Mouse (Mus musculus): ENCODE results near the gene A830031A19Rik. TPM values are rescaled to one million over a fixed set of nuclear protein-coding genes. Genes with fewer than 3 reads are reported as not detected.

The A830031A19Rik gene
- polyA plus RNA-seq, 1 experiment from 2014 or later: not detected

GRCm38 (mm10) chr11:24103128-24103742 is 28.4 kb upstream of the A830031A19Rik start:
- no peak overlapping the region for H3K4me3 ChIP-seq
- 0 out of 2 replicates have a peak, but pooled peaks cover 3% of the 10 kb centered on the region for H3K36me3 ChIP-seq
- peaks cover 78% of the 10 kb centered on the region for H3K4me1 ChIP-seq (replicated peaks)
- H3K9ac ChIP-seq: no peak overlapping the region
- H3K9me3 ChIP-seq: no peaks in the 10 kb centered on the region
- WGBS: 73% methylated on average over 6 of the region's 6 CpGs
- no peak for ATAC-seq (ENCODE audit: low read depth)
- peak overlapping the region; percentile 7; the same call in 1 of the 2 replicates for H3K4me2 ChIP-seq
- H3K27me3 ChIP-seq: no peaks in the 10 kb centered on the region
- H3K27ac ChIP-seq (replicated peaks): no peak overlapping the region

- Histone ChIP-seq H3K4me2 (no peak overlapping the region), H3K36me3 (0 out of 2 replicates have a peak, but pooled peaks cover 3% of the 10 kb centered on the region), H3K4me3 (no peak overlapping the region), H3K27ac (replicated peaks) (no peak overlapping the region), H3K27me3 (no peaks in the 10 kb centered on the region), H3K4me1 (replicated peaks) (peaks cover 78% of the 10 kb centered on the region), H3K9me3 (no peaks in the 10 kb centered on the region), H3K9ac (no peak overlapping the region)
- no peak for ATAC-seq (ENCODE audit: low read depth)
- 68% methylated on average over 2 of the region's 2 CpGs for WGBS
These were observed 27.5 kb upstream of the A830031A19Rik start for GRCm38 (mm10) chr11:24102372-24102771.

GRCm38 (mm10) chr11:24101625-24102024 is 26.8 kb upstream of the A830031A19Rik start:
- 88% methylated on average over 3 of the region's 3 CpGs for WGBS
- 0 out of 2 replicates have a peak, but pooled peaks cover 3% of the 10 kb centered on the region for H3K36me3 ChIP-seq
- H3K9ac ChIP-seq: no peak overlapping the region
- no peak overlapping the region for H3K4me3 ChIP-seq
- ATAC-seq (ENCODE audit: low read depth): no peak
- H3K4me2 ChIP-seq: no peak overlapping the region
- no peaks in the 10 kb centered on the region for H3K27me3 ChIP-seq
- no peak overlapping the region for H3K27ac ChIP-seq (replicated peaks)
- H3K4me1 ChIP-seq (replicated peaks): peaks cover 83% of the 10 kb centered on the region
- no peaks in the 10 kb centered on the region for H3K9me3 ChIP-seq

GRCm38 (mm10) chr11:24100449-24101070 is 25.7 kb upstream of the A830031A19Rik start:
- Histone ChIP-seq H3K9ac (0 out of 2 replicates have a peak overlapping the region, but pooled peaks have one; percentile 26), H3K27me3 (no peaks in the 10 kb centered on the region), H3K4me2 (peak overlapping the region; percentile 48), H3K36me3 (0 out of 2 replicates have a peak, but pooled peaks cover 3% of the 10 kb centered on the region), H3K4me3 (no peak overlapping the region), H3K27ac (replicated peaks) (peak overlapping the region; percentile 79), H3K4me1 (replicated peaks) (peaks cover 90% of the 10 kb centered on the region), H3K9me3 (no peaks in the 10 kb centered on the region)
- peak; percentile 38; the same call in 1 of the 2 replicates for ATAC-seq (ENCODE audit: low read depth)
- 50% methylated on average over 4 of the region's 4 CpGs for WGBS

- 3% methylated on average over 7 of the region's 7 CpGs for WGBS
These were observed 25.0 kb upstream of the A830031A19Rik start for GRCm38 (mm10) chr11:24099886-24100293.

GRCm38 (mm10) chr11:24099215-24099614 is 24.4 kb upstream of the A830031A19Rik start:
- ATAC-seq (ENCODE audit: low read depth): no peak
- Histone ChIP-seq H3K36me3 (0 out of 2 replicates have a peak, but pooled peaks cover 3% of the 10 kb centered on the region), H3K27me3 (no peaks in the 10 kb centered on the region), H3K4me3 (no peak overlapping the region; the same call in 1 of the 2 replicates), H3K9ac (peak overlapping the region; percentile 43; the same call in 1 of the 2 replicates), H3K9me3 (no peaks in the 10 kb centered on the region), H3K4me2 (peak overlapping the region; percentile 48), H3K4me1 (replicated peaks) (peaks cover 97% of the 10 kb centered on the region), H3K27ac (replicated peaks) (peak overlapping the region; percentile 42; the same call in 1 of the 2 replicates)
- 68% methylated on average over 10 of the region's 10 CpGs for WGBS

More at GRCm38 (mm10) chr11:24099886-24100293, 25.0 kb upstream of the A830031A19Rik start:
- H3K4me2 ChIP-seq: peak overlapping the region; percentile 48
- H3K27me3 ChIP-seq: no peaks in the 10 kb centered on the region
- H3K36me3 ChIP-seq: 0 out of 2 replicates have a peak, but pooled peaks cover 3% of the 10 kb centered on the region
- 0 out of 2 replicates have a peak overlapping the region, but pooled peaks have one; percentile 49 for H3K9ac ChIP-seq
- peaks cover 96% of the 10 kb centered on the region for H3K4me1 ChIP-seq (replicated peaks)
- ATAC-seq (ENCODE audit: low read depth): peak; percentile 34; the same call in 1 of the 2 replicates
- peak overlapping the region; percentile 79 for H3K27ac ChIP-seq (replicated peaks)
- H3K4me3 ChIP-seq: peak overlapping the region; percentile 11; the same call in 1 of the 2 replicates
- no peaks in the 10 kb centered on the region for H3K9me3 ChIP-seq

GRCm38 (mm10) chr11:24098662-24099061 is 23.8 kb upstream of the A830031A19Rik start:
- no peak for ATAC-seq (ENCODE audit: low read depth)
- Histone ChIP-seq H3K4me1 (replicated peaks) (peaks cover 99% of the 10 kb centered on the region), H3K27me3 (no peaks in the 10 kb centered on the region), H3K27ac (replicated peaks) (0 out of 2 replicates have a peak overlapping the region, but pooled peaks have one; percentile 42), H3K4me3 (no peak overlapping the region), H3K9ac (peak overlapping the region; percentile 43; the same call in 1 of the 2 replicates), H3K36me3 (0 out of 2 replicates have a peak, but pooled peaks cover 3% of the 10 kb centered on the region), H3K9me3 (no peaks in the 10 kb centered on the region), H3K4me2 (peak overlapping the region; percentile 48)
- 20% methylated on average over 3 of the region's 3 CpGs for WGBS

GRCm38 (mm10) chr11:24098069-24098468 is 23.2 kb upstream of the A830031A19Rik start:
- 48% methylated on average over 5 of the region's 5 CpGs for WGBS
- Histone ChIP-seq H3K27me3 (no peaks in the 10 kb centered on the region), H3K9ac (no peak overlapping the region), H3K4me2 (peak overlapping the region; percentile 44), H3K4me3 (0 out of 2 replicates have a peak overlapping the region, but pooled peaks have one; percentile 11), H3K9me3 (no peaks in the 10 kb centered on the region), H3K27ac (replicated peaks) (no peak overlapping the region), H3K4me1 (replicated peaks) (peaks cover 98% of the 10 kb centered on the region), H3K36me3 (0 out of 2 replicates have a peak, but pooled peaks cover 3% of the 10 kb centered on the region)
- ATAC-seq (ENCODE audit: low read depth): no peak

- peak overlapping the region; percentile 88 for H3K27ac ChIP-seq (replicated peaks)
- WGBS: 13% methylated on average over 6 of the region's 6 CpGs
- H3K36me3 ChIP-seq: no peaks in the 10 kb centered on the region; the same call in 1 of the 2 replicates
- peaks cover 94% of the 10 kb centered on the region for H3K4me1 ChIP-seq (replicated peaks)
- no peaks in the 10 kb centered on the region for H3K9me3 ChIP-seq
- H3K27me3 ChIP-seq: no peaks in the 10 kb centered on the region
- H3K9ac ChIP-seq: peak overlapping the region; percentile 55
- H3K4me2 ChIP-seq: peak overlapping the region; percentile 44
- no peak for ATAC-seq (ENCODE audit: low read depth)
- H3K4me3 ChIP-seq: peak overlapping the region; percentile 11; the same call in 1 of the 2 replicates
These were observed 22.2 kb upstream of the A830031A19Rik start for GRCm38 (mm10) chr11:24097026-24097425.

GRCm38 (mm10) chr11:24096483-24096882 is 21.6 kb upstream of the A830031A19Rik start:
- 24% methylated on average over 6 of the region's 6 CpGs for WGBS
- Histone ChIP-seq H3K4me3 (peak overlapping the region; percentile 15; the same call in 1 of the 2 replicates), H3K27ac (replicated peaks) (peak overlapping the region; percentile 88), H3K36me3 (no peaks in the 10 kb centered on the region; the same call in 1 of the 2 replicates), H3K9me3 (no peaks in the 10 kb centered on the region), H3K4me2 (peak overlapping the region; percentile 44), H3K27me3 (no peaks in the 10 kb centered on the region), H3K4me1 (replicated peaks) (peaks cover 94% of the 10 kb centered on the region), H3K9ac (peak overlapping the region; percentile 55)
- ATAC-seq (ENCODE audit: low read depth): no peak

GRCm38 (mm10) chr11:24095656-24096353 is 21.0 kb upstream of the A830031A19Rik start:
- no peak for ATAC-seq (ENCODE audit: low read depth)
- no peaks in the 10 kb centered on the region for H3K27me3 ChIP-seq
- peaks cover 94% of the 10 kb centered on the region for H3K4me1 ChIP-seq (replicated peaks)
- no peaks in the 10 kb centered on the region; the same call in 1 of the 2 replicates for H3K36me3 ChIP-seq
- H3K27ac ChIP-seq (replicated peaks): peak overlapping the region; percentile 88
- H3K4me3 ChIP-seq: peak overlapping the region; percentile 15; the same call in 1 of the 2 replicates
- H3K4me2 ChIP-seq: peak overlapping the region; percentile 44
- no peaks in the 10 kb centered on the region for H3K9me3 ChIP-seq
- 29% methylated on average over 7 of the region's 7 CpGs for WGBS
- peak overlapping the region; percentile 65 for H3K9ac ChIP-seq

Data from neural tube, embryonic 13.5 days (tissue).